Mouse (Mus musculus): Measurements from ENCODE around the gene Pin1.
"Not testable (repeated sequence)": the region's sequence is repeated elsewhere in the genome, so short reads cannot be mapped to it uniquely, and the experiment has no call there.

Gene Pin1

GRCm38 (mm10) chr9:20651602-20652259 lies at the start of gene Pin1:
Pin1 (plus strand) TSS chr9:20652095.
- peak; percentile 94 for DNase-seq (ENCODE audit: extremely low spot score, low spot score)

- no peak for DNase-seq (ENCODE audit: extremely low spot score, low spot score)
Observed at GRCm38 (mm10) chr9:20606269-20606668, 45.6 kb upstream of the Pin1 start.

GRCm38 (mm10) chr9:20607100-20607974 lies 44.6 kb upstream of the Pin1 start:
- peak; percentile 94 for DNase-seq (ENCODE audit: extremely low spot score, low spot score)

- DNase-seq (ENCODE audit: extremely low spot score, low spot score), result no peak
Observed at GRCm38 (mm10) chr9:20609831-20610464, 41.9 kb upstream of the Pin1 start.

- DNase-seq (ENCODE audit: extremely low spot score, low spot score), result no peak
Observed at GRCm38 (mm10) chr9:20611976-20612375, 39.9 kb upstream of the Pin1 start.

GRCm38 (mm10) chr9:20616685-20617084 lies 35.2 kb upstream of the Pin1 start:
- DNase-seq (ENCODE audit: extremely low spot score, low spot score), result no peak

- DNase-seq (ENCODE audit: extremely low spot score, low spot score), result no peak
Observed at GRCm38 (mm10) chr9:20631332-20631731, 20.6 kb upstream of the Pin1 start.

DNA sequence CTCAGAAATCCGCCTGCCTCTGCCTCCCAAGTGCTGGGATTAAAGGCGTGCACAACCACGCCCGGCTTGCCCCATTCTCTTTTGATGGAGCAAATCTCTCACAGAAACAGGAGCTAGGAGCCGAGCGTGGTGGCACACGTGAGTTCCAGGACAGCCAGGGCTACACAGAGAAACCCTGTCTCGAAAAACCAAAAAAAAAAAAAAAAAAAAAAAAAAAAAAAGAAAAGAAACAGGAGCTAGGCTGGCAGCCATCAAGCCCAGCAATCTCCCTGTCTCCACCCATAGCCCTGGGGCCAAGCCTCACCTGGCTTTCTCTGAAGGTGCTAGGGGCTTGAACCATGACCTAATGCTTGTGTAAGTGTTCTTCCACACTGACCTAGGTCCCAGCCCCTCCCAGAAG lies 16.2 kb upstream of the Pin1 start:
- DNase-seq (ENCODE audit: extremely low spot score, low spot score), result not testable (repeated sequence)

DNA sequence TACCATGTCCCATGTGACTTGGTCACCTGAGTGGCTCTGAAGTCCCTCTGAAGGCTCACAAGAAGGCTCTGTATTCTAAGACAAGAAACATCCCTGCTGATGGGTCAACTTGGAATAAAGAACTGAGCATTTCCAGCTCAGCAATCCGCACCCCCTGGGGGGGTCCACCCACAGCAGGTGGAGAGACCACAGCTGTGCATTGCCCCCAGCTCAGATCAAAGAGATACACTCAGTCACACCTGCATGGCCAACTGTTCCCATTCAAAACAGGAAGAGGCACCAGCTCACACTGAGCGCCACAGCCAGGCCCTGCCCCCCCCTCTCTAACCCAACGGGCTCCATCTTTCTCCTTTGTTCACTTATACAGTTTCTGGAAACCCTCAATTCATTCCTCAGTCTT lies 15.6 kb upstream of the Pin1 start:
- DNase-seq (ENCODE audit: extremely low spot score, low spot score), result no peak

- DNase-seq (ENCODE audit: extremely low spot score, low spot score), result no peak
Observed at GRCm38 (mm10) chr9:20636790-20637189, 15.1 kb upstream of the Pin1 start.

- DNase-seq (ENCODE audit: extremely low spot score, low spot score), result no peak
Observed at GRCm38 (mm10) chr9:20638552-20638951, 13.3 kb upstream of the Pin1 start.

DNA sequence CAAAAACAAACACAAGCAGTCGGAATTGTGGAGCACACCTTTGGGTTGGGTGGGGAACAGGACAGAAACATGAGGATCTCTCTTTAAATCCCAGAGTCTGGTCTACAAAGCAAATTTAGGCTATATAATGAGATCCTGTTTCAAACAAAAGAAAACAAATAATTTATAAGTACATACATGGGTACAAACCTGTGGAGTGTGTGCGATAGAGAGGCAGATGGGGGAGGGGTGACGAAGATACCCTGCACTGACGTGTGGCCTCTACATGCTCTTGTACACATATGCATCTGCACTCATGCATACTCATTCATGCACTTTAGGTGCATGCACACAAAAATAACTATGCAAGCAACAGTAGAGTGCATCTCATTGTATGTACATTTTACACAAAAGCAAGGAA lies 12.4 kb upstream of the Pin1 start:
- DNase-seq (ENCODE audit: extremely low spot score, low spot score), result no peak

GRCm38 (mm10) chr9:20641501-20641900 lies 10.4 kb upstream of the Pin1 start:
- DNase-seq (ENCODE audit: extremely low spot score, low spot score), result no peak

DNA sequence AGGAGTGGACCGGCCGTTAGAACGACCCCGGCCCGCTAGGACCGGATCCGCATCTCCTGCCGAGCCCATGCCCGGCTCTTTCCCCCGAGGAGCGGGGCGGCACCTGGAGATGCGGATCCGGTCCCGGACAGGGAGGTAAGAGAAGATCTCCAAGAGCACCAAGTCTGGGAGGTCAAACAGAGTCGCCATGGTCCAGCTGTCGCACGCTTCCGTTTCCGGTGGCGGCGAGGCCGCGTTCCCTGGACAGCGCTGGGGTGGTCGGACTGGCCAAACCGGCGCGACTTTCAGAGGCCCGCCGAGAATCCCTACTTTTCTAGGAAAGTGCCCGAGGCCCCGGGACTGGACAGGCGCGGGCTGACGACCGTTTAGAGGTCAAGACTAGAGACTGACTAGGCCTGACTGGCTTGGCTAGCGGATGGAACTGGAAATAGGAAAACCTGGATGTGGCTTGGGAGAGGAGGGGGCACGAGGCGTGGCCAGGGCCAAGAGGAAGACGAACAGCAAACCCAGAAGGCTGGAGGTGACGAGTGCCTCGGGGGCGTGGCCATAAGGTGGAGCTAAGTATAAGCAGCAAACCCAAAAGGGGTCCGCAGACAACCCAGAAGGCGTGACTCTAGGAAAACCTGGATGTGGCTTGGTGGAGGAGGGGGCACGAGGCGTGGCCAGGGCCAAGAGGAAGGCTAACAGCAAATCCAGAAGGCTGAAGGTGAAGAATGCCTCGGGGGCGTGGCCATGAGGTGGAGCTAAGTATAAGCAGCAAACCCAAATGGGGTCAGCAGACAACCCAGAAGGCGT lies 9.6 kb upstream of the Pin1 start, which contains the start of gene Ubl5:
Ubl5 (plus strand) TSS at position 778 of the 795 bp plus-strand sequence.
- DNase-seq (ENCODE audit: extremely low spot score, low spot score), result peak; percentile 94

DNA sequence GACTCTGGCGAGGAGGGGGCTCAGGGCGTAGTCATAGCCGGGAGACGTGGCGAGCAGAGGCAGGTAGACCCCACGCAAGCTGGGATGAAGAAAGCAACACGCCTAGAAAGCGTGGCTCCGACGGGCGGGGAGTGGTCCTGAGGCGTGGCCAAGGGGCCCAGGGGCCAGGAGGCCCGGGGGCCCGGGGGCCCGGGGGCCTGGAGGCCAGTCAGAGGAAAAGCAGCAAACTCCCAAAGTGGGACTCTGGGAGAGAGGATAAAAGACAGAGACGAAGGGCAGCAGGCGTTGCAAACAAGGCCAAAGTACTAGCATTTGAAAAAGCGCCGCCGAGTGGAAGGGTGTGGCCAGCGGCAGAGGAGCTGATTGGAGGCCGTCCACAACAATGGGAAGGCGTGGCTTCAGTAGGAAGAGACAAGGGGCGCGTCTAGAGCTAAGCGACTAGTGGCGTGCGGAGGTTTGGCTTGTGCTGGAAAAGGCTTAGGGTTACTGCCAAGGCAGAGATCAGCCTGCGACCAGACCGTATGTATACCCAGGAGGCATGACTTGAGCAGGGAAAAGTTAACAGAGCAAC lies 8.9 kb upstream of the Pin1 start:
- DNase-seq (ENCODE audit: extremely low spot score, low spot score), result peak; percentile 80

DNA sequence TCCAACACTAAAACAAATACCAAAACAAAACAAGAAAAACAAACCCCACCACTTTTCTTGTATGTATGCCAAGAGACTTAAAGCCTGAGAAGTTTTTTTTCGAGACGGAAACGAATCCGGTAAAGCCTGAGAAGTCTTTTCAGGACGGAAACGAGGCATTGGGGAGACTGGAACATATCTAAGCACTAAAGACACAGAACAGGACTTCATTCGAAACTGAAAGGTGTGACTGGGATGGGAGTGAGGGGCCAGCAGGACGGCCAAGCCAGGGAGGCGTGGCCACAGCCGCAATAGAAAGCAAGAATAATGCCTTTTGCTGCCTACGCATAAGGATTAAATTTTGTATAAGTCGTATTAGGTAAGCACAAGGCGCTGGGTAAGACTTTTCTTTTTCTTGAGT lies 8.1 kb upstream of the Pin1 start:
- DNase-seq (ENCODE audit: extremely low spot score, low spot score), result no peak

GRCm38 (mm10) chr9:20644360-20645081 lies 7.4 kb upstream of the Pin1 start, which contains the start of gene Fbxl12:
Fbxl12 (minus strand) TSS chr9:20644767.
- DNase-seq (ENCODE audit: extremely low spot score, low spot score), result peak; percentile 85

- DNase-seq (ENCODE audit: extremely low spot score, low spot score), result no peak
Observed at GRCm38 (mm10) chr9:20645121-20645520, 6.8 kb upstream of the Pin1 start.

- DNase-seq (ENCODE audit: extremely low spot score, low spot score), result no peak
Observed at GRCm38 (mm10) chr9:20652260-20652658, 364 bp downstream of the Pin1 start.

- DNase-seq (ENCODE audit: extremely low spot score, low spot score), result no peak
Observed at GRCm38 (mm10) chr9:20653859-20654258, 2.0 kb downstream of the Pin1 start.

All from neural tube, embryonic 10.5 days (tissue).